Mouse (Mus musculus) hindbrain, postnatal 0 days (tissue): ENCODE data around the gene Cubn. TPM values are rescaled to one million over a fixed set of nuclear protein-coding genes. Genes with fewer than 3 reads are reported as not detected.
A peak's percentile ranks its signal among the peaks of the same experiment; 100 is the strongest.

Experiments
- ATAC-seq: fragments of 200-750 bp; cut with Nextera tagmentation; 2 replicates; pipeline ENCODE4 v1.8.0; 2017; ENCODE audit warnings: mild to moderate bottlenecking, moderate TSS enrichment, moderate library complexity
- DNase-seq: peaks from one replicate; pipeline ENCODE4 v3.0.0-alpha.2; 2015; ENCODE audit warnings: low spot score
- H3K27ac ChIP-seq: fragments of 300-500 bp; sonication (generic); 2 replicates; pipeline ENCODE4 v1.5.1; 2014; ENCODE audit warnings: mild to moderate bottlenecking
- H3K27me3 ChIP-seq: fragments of 300-500 bp; sonication (generic); 2 replicates; pipeline ENCODE4 v1.6.1; 2014; ENCODE audit warnings: low read length, mixed read lengths; ENCODE audit not compliant: insufficient read depth
- H3K36me3 ChIP-seq: fragments of 300-500 bp; sonication (generic); 2 replicates; pipeline ENCODE4 v1.6.1; 2014; ENCODE audit warnings: low read length, mixed read lengths; ENCODE audit not compliant: insufficient read depth
- H3K4me1 ChIP-seq: fragments of 300-500 bp; sonication (generic); 2 replicates; pipeline ENCODE4 v1.6.1; 2014; ENCODE audit warnings: antibody characterized with exemption, low read length, mixed read lengths; ENCODE audit not compliant: insufficient read depth
- H3K4me2 ChIP-seq: fragments of 300-500 bp; sonication (generic); 2 replicates; pipeline ENCODE4 v1.6.1; 2014; ENCODE audit warnings: low read depth, mild to moderate bottlenecking, low read length, moderate library complexity, mixed read lengths
- H3K4me3 ChIP-seq: fragments of 300-500 bp; sonication (generic); 2 replicates; pipeline ENCODE4 v1.5.1; 2014; ENCODE audit warnings: low read length
- H3K9ac ChIP-seq: fragments of 300-500 bp; sonication (generic); replicated peaks from 2 replicates; pipeline ENCODE4 v1.6.1; 2014; ENCODE audit warnings: mild to moderate bottlenecking, low read length, moderate library complexity, mixed read lengths
- H3K9me3 ChIP-seq: fragments of 300-500 bp; sonication (generic); 2 replicates; pipeline ENCODE4 v1.6.1; 2016; ENCODE audit warnings: low read length, mixed read lengths
- CTCF ChIP-seq: IDR thresholded peaks from 2 replicates; pipeline ENCODE4 v1.5.1; 2016; ENCODE audit warnings: antibody characterized with exemption, control low read depth, low read depth
- WGBS: fragments of 180-500 bp; shearing (Covaris S2); extraction: QIAGEN DNeasy Blood & Tissue Kit; methylation state at CpG from one replicate; pipeline ENCODE4 v1.1.7; 2014; 5-methylcytosine and 5-hydroxymethylcytosine counted together
- polyA plus RNA-seq: library from polyadenylated mRNA; unstranded; fragments of >200 nt; fragmentation: Nextera tagmentation; extraction: Ambion mirVana; gene quantifications from 2 replicates; pipeline ENCODE4 v1.2.1, GENCODE M21; 2015
- total RNA-seq: library from RNA; depleted of rRNA; stranded (reverse); fragments of >200 nt; gene quantifications from 2 replicates; pipeline ENCODE4 v1.2.3, GENCODE M21; 2014

The Cubn gene
- total and polyA plus RNA-seq, 2 experiments from 2014 or later, result 0.41 to 1.6 TPM

GRCm38 (mm10) chr2:13529253-13529933 is 37.8 kb upstream of the Cubn start:
- peak; percentile 46; the same call in 1 of the 2 replicates for ATAC-seq

GRCm38 (mm10) chr2:13527531-13527930 is 35.9 kb upstream of the Cubn start:
- ATAC-seq, result no peak
- no peaks in the 10 kb centered on the region for H3K9me3 ChIP-seq

More at GRCm38 (mm10) chr2:13529253-13529933, 37.8 kb upstream of the Cubn start:
- no peak overlapping the region for H3K4me2 ChIP-seq
- no peaks in the 10 kb centered on the region for H3K9me3 ChIP-seq
- H3K9ac ChIP-seq, result no peak overlapping the region
- TF ChIP-seq CTCF, result no peak
- no peak for DNase-seq
- H3K4me3 ChIP-seq, result no peak overlapping the region
- WGBS, result 95% methylated on average over 3 of the region's 3 CpGs
- no peak overlapping the region for H3K27ac ChIP-seq
- no peaks in the 10 kb centered on the region for H3K4me1 ChIP-seq
- H3K27me3 ChIP-seq, result no peaks in the 10 kb centered on the region
- no peaks in the 10 kb centered on the region for H3K36me3 ChIP-seq

GRCm38 (mm10) chr2:13527125-13527524 is 35.5 kb upstream of the Cubn start:
- 28% methylated on average over 2 of the region's 2 CpGs for WGBS
- no peaks in the 10 kb centered on the region for H3K4me1 ChIP-seq

More at GRCm38 (mm10) chr2:13527531-13527930, 35.9 kb upstream of the Cubn start:
- Histone ChIP-seq H3K4me1 (no peaks in the 10 kb centered on the region), H3K36me3 (no peaks in the 10 kb centered on the region), H3K27me3 (no peaks in the 10 kb centered on the region), H3K4me2 (no peak overlapping the region), H3K4me3 (no peak overlapping the region), H3K27ac (no peak overlapping the region), H3K9ac (no peak overlapping the region)
- no peak for TF ChIP-seq CTCF
- peak; percentile 10 for DNase-seq
- 43% methylated on average over 4 of the region's 4 CpGs for WGBS

GRCm38 (mm10) chr2:13526205-13526604 is 34.6 kb upstream of the Cubn start:
- no peak overlapping the region for H3K9ac ChIP-seq
- ATAC-seq (no peak), DNase-seq (no peak)
- no peaks in the 10 kb centered on the region for H3K27me3 ChIP-seq
- H3K27ac ChIP-seq, result no peak overlapping the region
- H3K4me3 ChIP-seq, result no peak overlapping the region
- no peak overlapping the region for H3K4me2 ChIP-seq
- whole genome bisulfite sequencing, result 97% methylated on average over 2 of the region's 2 CpGs
- no peaks in the 10 kb centered on the region for H3K36me3 ChIP-seq
- no peak for TF ChIP-seq CTCF
- no peaks in the 10 kb centered on the region for H3K4me1 ChIP-seq
- H3K9me3 ChIP-seq, result no peaks in the 10 kb centered on the region

More at GRCm38 (mm10) chr2:13527125-13527524, 35.5 kb upstream of the Cubn start:
- ATAC-seq (0 out of 2 replicates have a peak, but pooled peaks have one; percentile 50), DNase-seq (no peak)
- no peak for TF ChIP-seq CTCF
- no peaks in the 10 kb centered on the region for H3K9me3 ChIP-seq
- H3K27me3 ChIP-seq, result no peaks in the 10 kb centered on the region
- H3K36me3 ChIP-seq, result no peaks in the 10 kb centered on the region
- no peak overlapping the region for H3K4me2 ChIP-seq
- no peak overlapping the region for H3K27ac ChIP-seq
- H3K9ac ChIP-seq, result no peak overlapping the region
- H3K4me3 ChIP-seq, result no peak overlapping the region

- no peak for TF ChIP-seq CTCF
- H3K4me1 ChIP-seq, result no peaks in the 10 kb centered on the region
- no peak overlapping the region for H3K4me3 ChIP-seq
- no peak overlapping the region for H3K4me2 ChIP-seq
- WGBS, result 73% methylated on average over 8 of the region's 8 CpGs
- no peak overlapping the region for H3K9ac ChIP-seq
- H3K27ac ChIP-seq, result no peak overlapping the region
- DNase-seq, result no peak
- H3K9me3 ChIP-seq, result no peaks in the 10 kb centered on the region
- ATAC-seq, result 0 out of 2 replicates have a peak, but pooled peaks have one; percentile 27
- no peaks in the 10 kb centered on the region for H3K27me3 ChIP-seq
- H3K36me3 ChIP-seq, result peaks cover 6% of the 10 kb centered on the region; the same call in 1 of the 2 replicates
Measured at GRCm38 (mm10) chr2:13523540-13524456, 32.2 kb upstream of the Cubn start.

- no peak overlapping the region for H3K4me2 ChIP-seq
- H3K4me1 ChIP-seq, result no peaks in the 10 kb centered on the region
- H3K4me3 ChIP-seq, result no peak overlapping the region
- no peak overlapping the region for H3K27ac ChIP-seq
- 34% methylated on average over 8 of the region's 8 CpGs for WGBS
- H3K27me3 ChIP-seq, result no peaks in the 10 kb centered on the region
- ATAC-seq (no peak), DNase-seq (no peak)
- H3K9me3 ChIP-seq, result no peaks in the 10 kb centered on the region
- peaks cover 6% of the 10 kb centered on the region; the same call in 1 of the 2 replicates for H3K36me3 ChIP-seq
- TF ChIP-seq CTCF, result no peak
- H3K9ac ChIP-seq, result no peak overlapping the region
Measured at GRCm38 (mm10) chr2:13522106-13522505, 30.5 kb upstream of the Cubn start.
